Mouse (Mus musculus) adrenal gland, adult 18-20 months (tissue): ENCODE measurements around the gene U2af1. TPM values are rescaled to one million over a fixed set of nuclear protein-coding genes. Genes with fewer than 3 reads are reported as not detected.
"Not testable (repeated sequence)": the region's sequence is repeated elsewhere in the genome, so short reads cannot be mapped to it uniquely, and the experiment has no call there.

Experiments
- DNase-seq, 2 experiments: peaks; one replicate each; pipeline ENCODE4 v3.0.0; 2021 to 2022; ENCODE audit warnings: low spot score in 2 of 2
- long read RNA-seq, 2 experiments: library from polyadenylated mRNA; stranded (forward); transcript quantifications; one replicate each; pipeline ENCODE4 v2.0.0; 2021
- total RNA-seq, 2 experiments: library from RNA; stranded (reverse); gene quantifications; 1 replicate in 1 of 2; 2 replicates in 1 of 2; pipeline ENCODE4 v1.2.3; 2021

The U2af1 gene
- total RNA-seq, result 100 to 1,000 TPM; 147 to 149 TPM
- long read RNA-seq, experiment 1, transcript U2af1-202 (8 exons, 923 nt), result minor isoform, 5 of 35 reads
- long read RNA-seq, experiment 1, transcript U2af1-201 (8 exons, 1,046 nt), result major isoform, 26 of 35 reads
- long read RNA-seq, experiment 1, partial matches to known transcripts, result 0 of 35 reads
- long read RNA-seq, experiment 1, other reads (novel, unspliced or antisense), result 4 of 35 reads
- long read RNA-seq, experiment 2, transcript U2af1-202 (8 exons, 923 nt), result minor isoform, 15 of 148 reads
- long read RNA-seq, experiment 2, transcript U2af1-201 (8 exons, 1,046 nt), result major isoform, 114 of 148 reads
- long read RNA-seq, experiment 2, partial matches to known transcripts, result 3 of 148 reads
- long read RNA-seq, experiment 2, other reads (novel, unspliced or antisense), result 11 of 148 reads

DNA sequence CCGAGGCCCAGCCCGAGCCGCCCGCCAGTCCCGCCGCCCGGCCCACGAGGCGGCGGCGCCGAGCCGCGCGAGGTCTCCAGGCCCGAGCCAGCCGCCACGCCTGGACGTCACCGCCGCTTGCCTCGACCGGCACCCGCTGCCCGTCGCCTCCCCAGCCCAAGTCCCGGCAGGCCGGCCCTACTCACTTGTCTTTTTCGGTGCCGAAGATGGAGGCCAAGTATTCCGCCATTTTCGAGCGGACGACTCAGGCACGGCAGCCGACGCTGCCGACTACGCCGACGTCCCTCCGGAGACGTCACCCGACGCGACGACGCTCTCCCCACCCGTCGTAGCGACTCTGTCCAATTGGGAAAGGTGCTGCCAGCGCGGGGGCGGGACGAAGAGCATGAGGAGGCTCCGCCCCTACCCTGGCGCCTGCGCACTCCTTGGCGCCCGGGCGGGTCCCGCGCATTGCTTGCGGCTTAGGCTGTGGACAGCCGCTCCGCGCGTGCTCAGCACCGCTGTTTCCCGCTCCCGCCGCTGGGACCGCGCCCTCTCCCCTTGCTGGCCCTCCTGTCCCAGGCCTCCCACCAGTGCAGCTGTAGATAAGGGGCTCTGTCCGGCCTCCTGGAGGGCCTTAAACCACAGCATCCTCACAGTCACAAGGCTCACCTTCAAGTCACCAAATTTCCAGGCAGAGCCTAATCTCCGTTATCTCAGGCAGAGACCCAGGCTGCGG, at the start of gene U2af1:
Gene U2af1 (minus strand): TSS at position 425 of the 718 bp plus-strand sequence.
- peak; percentile 96 to 98 for DNase-seq

DNA sequence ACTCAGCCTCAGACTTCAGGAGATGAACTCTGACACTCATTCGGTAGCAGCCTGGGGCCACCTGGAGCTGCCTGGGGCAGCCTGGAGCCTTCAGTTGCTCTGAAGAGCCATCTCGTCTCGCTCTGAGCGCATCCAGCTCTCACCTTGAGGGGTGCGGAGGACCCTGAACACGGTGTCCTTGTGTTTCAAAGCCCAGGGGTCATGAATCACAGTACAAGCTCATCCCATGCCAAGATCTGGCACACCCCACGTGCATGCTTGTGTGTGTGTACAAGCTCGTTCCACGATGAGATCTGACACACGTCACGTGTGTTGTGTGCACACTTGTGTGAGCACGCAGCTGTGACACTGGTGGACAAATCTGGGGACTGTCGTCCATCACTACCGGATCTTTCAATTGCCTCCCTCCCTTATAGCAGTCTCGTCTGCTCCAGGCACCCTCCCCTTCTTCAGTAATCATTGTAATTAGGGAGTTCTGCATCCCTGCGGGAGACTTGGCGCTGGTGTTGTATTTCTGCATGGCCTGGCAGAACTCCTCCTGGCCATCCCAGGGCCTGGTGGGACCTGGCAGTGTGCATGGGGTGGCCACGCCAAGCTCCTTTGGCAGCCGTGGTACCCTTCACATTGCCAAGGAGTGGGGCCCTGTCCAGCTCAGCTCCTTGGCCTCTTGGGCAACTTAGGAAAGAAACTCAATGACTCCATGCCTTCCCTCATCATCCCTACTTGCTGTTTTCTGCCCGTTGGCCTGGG, 46.8 kb upstream of the U2af1 start:
- DNase-seq, result no peak

DNA sequence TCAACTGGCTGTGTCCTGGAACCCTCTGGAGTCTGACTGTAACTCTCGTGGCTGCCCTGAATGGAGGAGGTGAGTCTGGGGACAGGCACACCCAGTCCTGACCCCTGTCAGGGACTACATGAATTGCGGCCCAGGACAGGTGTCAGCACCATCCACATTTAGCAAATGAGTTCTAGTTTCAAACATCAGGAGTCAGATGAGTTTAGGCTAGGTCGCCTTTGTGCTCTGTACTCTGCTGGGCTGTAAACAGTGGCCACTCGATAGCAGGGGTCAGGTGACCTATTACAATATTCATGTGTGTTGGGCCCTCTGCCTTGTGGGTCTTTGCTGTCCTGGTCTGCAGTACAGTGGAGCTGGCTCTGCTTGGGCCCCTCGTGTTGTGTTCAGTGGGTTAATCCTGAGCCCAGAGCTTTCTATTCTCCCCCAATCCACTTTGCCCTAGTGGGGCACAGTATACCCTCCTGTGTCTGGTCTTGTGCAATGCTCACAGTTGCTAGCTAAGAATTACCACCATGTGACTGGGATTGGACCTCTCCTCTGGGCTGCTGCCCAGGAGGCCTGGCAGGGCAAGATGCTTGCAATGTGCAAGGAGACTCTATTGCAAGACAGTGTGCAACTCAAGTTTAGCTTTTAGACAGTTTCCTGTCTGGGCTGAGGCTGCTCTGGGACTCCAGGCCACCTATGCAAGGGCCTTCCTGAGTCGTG, 44.7 kb upstream of the U2af1 start:
- DNase-seq, result no peak

DNA sequence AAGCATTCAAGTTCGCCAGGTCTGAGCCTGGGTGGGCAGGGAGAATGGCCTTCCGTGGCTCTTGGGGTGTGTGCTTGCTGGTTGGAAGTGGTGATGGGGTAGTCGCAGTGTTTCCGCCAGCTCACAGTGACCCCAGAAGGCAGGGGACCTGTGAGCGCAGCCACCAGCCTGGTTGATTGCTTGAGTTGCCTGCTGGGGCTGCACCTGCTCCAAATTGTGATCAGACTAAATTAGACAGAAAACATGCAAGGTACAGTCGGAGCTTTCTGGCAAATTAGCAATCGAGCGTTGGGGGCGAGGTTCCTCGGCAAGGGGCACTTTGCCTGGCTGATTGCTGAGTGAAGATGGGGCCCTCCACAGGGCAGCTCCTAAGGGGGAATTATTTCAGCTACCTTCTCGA, 39.7 kb upstream of the U2af1 start:
- DNase-seq, result no peak

DNA sequence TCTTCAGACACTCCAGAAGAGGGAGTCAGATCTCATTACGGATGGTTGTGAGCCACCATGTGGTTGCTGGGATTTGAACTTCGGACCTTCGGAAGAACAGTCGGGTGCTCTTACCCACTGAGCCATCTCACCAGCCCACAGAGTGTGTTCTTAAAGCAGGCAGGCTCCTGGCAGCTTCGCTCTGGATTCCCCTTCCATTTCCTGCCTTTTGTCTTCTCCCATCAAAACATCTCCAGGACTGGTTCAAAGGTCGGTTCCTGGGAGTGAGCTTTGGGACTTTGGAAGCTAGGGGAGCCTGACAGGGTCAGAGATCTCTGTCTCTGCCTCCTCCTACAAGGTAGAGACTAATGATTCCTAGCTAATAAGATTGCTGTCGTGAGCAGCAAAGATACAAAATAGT, 36.7 kb upstream of the U2af1 start:
- not testable (repeated sequence) for DNase-seq

DNA sequence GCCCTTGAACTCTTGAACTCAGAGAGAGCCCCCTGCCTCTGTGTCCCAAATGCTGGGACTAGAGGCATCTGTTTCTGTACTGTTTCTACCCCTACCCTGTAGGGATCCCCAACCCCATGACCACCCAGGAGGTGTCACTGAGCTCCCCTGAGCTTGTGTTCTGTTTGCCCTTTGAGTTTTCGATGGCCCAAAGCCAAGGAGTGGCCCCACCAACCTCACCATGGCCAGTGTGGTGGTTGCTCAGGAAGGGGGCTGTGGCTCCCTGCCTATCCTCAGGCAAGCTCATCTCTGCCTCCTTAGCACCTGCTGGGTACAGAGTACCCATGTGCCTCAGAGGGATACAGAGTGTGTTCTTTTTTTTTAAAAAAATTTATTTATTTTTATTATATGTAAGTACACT, 36.3 kb upstream of the U2af1 start:
- DNase-seq, result no peak

DNA sequence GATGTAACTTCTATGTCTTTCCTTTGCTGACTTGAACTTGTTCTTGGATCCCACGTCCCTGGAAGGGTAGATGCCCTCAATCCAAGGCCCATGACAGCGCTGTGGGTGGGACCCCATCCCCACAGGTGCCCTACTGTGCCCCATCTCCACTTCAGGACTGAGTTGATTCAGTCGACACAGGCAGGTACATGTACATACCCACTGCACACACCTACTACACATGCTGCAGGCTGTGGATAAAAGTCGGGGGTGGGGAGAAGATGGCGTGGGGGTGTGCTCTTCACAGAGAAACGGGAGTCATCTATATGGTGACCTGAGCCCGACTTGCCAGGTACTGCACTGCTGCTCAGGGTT, 35.3 kb upstream of the U2af1 start:
- DNase-seq, result no peak

DNA sequence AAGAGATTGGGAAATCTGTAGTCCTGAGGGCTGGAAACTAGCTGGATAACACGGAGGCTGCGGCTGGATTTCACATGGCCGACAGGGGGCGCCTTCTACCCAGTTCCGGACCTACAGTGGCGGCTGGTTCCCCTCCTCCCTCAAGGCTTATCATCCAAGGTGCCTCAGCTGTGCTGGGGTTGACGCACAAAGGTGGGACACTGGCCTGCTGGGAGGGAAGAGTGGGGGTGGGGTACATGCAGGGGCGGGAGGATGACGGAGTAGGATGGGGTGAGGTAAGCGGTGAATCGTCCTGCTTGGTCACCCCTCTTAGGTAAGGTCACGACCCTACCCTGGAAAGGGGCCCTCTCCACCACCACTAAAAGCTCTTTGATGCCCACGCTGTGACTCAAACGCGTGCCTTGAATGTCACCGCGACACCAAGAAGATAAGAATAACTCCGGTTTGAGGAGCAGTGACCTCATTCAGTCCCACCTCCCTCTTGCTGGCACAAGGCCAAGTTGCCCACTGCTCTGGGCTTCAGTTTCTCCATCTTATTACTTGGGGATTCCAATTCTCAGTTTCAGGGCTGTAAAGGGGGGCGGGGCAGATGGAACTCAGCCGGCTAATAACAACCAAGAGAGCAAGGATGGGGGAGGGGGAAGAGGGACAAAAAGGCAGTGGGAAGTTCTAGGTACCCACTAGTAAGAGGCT, 34.8 kb upstream of the U2af1 start:
- DNase-seq, result peak; percentile 78 to 87

DNA sequence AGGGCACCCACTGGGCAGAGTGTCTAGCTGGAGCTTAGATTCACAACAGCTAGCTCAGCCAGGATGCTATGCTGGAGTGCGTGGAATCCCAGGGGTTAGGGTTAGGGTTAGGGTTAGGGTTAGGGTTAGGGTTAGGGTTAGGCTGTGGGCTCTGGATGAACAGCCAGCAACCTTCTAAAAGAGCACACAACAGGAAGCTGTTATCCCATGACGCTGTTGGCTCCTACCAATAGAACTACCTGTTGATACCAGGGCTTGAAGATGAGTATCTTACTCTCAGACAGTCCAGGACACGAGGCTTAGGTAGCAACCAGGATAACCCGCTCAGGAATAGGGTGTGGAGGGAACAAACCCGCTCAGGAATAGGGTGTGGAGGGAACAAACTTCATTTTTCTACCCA, 34.2 kb upstream of the U2af1 start:
- DNase-seq, result no peak

DNA sequence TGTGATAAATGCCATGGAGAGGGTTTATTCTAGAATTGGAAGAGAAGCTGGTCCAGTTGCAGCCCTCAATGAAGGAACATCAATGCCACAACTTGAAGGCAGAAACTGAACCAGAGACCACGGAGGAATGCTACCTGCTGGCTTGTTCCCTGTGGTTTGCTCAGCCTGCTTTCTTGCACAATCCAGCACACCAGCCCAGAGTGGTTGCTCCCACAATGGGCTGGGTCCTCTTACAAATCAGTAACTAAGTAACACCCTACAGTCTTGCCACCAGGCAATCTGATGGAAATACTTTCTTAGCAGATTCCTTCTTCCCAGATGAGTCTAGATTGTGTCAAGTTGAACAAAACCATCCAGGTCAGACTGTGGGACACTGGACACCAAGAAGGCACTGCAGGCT, 30.9 kb upstream of the U2af1 start:
- DNase-seq, result no peak

DNA sequence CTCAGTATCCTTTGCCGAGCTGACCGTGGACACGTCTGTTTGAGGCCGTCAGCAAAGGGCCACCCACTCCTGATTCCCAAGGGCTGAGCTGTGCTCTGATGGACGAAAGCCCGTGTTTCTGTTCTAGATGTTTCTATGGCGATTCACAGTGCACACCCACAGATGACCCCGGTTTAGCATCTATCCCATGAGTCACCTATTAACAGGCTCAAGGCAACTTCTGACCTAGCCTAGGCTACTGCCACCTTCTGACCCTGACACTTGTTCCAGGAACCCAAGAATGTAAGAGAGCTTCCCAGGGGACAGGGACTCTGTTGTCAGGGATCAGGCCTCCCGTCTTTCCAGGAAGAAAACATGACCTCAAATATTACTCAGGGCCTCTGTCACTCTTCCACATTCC, 29.4 kb upstream of the U2af1 start:
- DNase-seq, result peak in 1 of 2 experiments; percentile 27

DNA sequence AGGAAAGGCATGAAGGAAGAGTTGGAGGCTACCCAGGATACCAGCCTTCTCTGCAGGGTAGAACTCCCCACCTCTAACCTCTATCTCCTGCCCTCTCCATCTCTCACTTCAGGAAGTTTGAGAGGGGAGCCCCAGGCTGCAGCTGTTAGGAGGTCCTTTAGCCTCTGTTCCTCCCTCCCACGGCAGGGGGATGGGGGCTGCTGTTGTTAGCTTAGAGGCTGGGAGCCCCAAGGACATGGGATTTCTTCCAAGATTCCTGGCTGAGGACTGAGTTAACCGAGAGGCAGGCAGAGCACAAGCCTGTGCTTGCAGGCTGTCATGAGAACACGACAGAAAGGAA, 27.5 kb upstream of the U2af1 start:
- peak in 1 of 2 experiments; percentile 14 for DNase-seq

DNA sequence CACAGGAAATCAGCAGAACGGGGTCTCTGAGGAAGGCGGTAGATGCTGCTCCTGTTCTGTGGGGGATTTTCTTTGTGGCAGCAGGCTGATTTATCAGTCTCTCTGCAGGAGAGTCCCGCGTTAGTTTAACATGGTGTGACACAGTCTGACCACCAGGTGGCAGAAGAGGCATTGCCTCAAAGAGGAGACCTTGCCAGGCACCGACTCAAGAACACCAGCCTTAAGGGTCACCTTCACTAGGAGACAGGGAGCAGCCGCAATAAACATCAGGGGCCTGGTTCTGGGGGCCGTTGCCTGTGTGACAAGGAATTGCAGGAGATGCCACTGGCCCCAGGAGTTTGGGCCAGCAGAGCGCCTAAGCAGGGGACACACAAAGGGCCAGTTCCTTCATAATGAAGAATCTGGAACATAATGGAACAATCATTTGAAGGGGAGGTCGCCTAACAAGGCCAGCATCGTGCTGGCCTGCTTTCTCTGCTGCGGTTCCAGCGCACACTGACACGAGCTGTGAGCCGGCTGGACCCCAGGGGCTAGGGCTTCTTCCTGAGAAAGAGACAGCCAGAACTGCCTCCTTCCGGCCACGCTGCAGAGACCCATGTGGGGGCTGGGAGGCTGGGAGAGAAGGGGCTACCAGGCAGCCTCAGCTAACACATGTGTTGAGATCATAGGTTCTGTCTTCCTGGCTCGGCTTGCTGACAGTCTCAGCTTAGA, 27.0 kb upstream of the U2af1 start:
- peak; percentile 77 to 79 for DNase-seq

DNA sequence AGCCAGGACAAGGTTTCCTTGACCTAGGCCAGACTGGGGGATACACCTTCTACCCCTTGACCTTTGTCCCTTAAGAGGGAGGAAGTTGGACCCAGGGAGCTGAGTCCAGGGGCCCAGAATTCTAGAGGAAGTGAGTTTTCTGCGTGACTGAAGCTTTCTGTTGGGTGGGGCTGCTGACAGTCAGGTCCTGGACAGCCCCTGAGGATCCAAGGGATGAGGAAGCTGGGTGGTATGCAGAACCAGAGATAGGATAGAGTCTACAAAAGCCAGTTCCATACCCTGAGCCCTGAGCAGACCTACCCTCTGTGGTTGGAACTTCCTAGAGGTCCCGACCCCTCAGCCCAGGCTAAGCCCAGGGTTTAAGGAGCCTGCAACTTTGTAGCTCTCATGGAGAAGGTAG, 21.8 kb upstream of the U2af1 start:
- no peak for DNase-seq

DNA sequence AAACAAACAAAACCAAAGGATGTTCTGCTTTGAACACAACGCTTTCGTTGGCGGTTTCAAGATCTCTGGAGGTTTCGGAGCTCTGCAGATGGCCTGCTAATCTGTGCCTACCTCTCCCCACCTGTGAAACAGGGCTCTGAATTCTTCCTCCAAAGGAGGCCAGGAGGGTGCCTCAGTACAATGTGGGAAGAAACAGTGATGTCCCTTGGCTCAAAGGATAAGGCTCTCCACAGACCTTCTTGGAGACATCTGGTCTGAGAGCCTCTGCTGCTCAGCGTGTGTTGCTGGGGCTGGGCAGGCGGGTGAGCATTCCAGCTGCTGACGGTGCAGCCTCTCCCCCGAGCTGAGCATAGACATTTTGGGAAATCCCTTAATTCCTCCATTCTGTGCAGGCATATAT, 18.8 kb upstream of the U2af1 start, which contains the start of gene Cryaa:
Gene Cryaa (plus strand): TSS at position 301 of the 400 bp plus-strand sequence.
- DNase-seq, result no peak

DNA sequence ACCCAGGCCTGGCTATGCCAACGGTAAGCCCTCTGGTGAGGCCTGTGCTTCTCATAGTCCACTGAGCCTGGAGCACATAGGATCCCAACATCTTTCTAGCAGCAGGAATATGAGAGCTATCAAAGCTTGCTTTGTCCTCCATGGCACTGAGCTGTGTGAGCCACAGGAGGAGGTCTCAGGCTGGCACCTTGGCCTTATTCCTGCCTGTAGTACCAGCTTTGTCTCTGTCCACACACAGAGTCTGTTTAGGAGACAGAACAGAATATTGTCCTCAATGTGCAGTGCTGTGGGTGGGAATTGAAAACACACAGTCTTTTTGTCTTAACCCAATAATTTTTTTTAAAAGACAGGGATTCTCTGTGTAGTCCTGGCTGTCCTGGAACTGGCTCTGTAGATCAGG, 15.7 kb upstream of the U2af1 start:
- DNase-seq, result no peak

DNA sequence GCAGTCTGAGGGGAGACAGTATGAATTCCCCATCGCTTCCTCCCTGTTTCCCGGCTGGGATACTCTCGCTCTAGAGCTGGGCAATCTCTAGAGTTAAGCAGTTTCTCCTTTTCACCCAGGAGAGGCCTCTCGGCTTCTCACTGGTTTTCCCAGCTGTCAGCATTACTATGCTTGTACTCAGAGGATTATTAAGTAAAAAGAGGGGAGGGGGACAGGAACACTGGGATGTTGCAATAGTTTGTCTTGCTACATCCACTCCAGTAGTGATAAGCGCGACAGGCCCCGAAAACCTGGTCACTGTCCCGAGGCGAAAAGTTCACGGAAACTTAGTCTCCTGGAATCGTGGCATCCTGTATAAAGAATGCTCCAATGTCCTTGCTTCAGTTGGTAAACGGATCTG, 13.6 kb upstream of the U2af1 start:
- DNase-seq, result no peak

DNA sequence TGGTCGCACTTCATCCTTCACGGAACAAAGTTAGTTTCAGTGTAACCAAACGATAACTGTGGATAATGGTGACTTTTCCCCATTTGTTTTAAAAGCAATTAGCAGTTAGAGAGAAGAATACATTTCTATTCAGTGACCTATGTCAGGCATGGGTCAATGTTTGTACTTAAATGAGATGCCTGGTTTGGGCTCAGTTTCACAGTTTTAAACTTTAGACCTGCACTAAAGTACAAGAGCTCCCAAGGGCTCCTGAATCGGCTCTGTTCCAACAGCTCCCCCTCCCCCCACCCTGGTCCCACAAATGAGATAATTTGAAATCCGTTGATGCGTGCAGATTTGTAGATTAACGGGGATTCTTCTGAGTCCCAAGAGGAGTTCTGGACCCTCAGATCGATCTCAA, 13.0 kb upstream of the U2af1 start:
- no peak for DNase-seq

DNA sequence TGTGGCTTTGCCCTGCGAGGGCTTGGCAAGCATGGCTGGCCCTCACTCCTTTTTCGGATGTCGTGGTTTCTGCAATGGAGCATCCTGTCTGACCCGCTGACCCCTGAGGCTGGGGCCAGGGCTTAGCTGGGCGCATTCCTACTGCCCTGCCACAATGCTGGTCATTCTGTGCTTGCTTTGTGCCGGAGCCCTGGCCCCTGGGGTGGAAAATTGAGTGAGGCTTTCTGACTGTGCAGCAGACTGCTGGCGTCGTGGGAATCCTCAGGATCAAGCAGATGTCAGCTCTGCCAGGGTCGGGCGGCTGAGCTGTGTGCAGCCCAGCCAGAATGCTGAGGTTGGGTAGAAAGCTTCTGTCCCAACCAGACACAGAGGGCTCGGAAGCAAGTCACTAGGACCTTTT, 11.5 kb upstream of the U2af1 start:
- DNase-seq, result no peak

DNA sequence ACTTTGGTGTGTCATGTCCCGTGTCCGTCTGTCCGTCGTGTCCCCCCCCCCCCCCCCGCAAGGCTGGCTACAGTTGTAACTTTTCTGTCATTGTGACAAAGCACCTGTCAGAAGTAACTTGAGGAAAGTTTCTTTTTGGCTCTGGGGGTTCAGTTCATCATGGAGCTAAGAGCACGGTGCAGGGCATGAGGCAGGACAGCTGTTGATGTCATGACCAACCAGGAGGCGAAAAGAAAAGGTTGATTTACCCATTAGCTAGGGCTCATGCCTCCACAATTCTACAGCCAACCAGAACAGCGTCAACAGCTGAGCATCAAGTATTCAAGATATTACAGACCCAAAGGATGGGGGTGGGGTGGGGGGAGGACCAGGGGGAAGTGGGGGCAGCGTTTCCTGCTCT, 9.6 kb upstream of the U2af1 start:
- DNase-seq, result no peak
